Mouse (Mus musculus): ENCODE results near the gene Dip2b. TPM values are rescaled to one million over a fixed set of nuclear protein-coding genes. Genes with fewer than 3 reads are reported as not detected.
"Not testable (repeated sequence)": the region's sequence is repeated elsewhere in the genome, so short reads cannot be mapped to it uniquely, and the experiment has no call there.

Dip2b gene
- polyA plus RNA-seq, 1 experiment from 2014 or later: 5.6 TPM

DNA sequence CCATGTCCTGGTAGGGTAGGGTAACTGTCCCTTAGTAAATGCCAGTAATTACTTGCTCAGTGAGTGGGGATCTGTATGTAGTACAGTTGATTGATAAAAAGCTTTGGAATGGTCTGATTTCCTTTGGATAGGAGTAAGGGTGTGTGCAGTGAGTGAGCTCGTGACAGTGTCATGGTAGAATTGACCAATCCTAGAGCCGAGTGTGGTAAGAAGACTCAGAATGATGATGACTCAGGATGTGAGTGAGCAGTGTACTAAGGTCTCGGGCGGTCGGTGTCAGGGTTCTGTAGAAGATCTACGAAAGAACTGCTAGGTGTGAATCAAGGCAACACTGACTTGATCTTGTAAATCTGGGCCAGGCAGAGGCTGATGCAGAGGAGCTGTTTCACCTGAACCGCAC lies 207.5 kb downstream of the Dip2b start:
- no peak overlapping the region for H3K4me3 ChIP-seq (ENCODE audit: low read length)
- H3K4me1 ChIP-seq (ENCODE audit: control insufficient read depth, insufficient read depth, low read length): no peaks in the 10 kb centered on the region
- WGBS: 98% methylated on average over 7 of the region's 7 CpGs
- H3K27me3 ChIP-seq (replicated peaks; ENCODE audit: control insufficient read depth, insufficient read depth, low read length): no peaks in the 10 kb centered on the region
- no peaks in the 10 kb centered on the region for H3K9me3 ChIP-seq (ENCODE audit: control insufficient read depth, low read length)
- H3K4me2 ChIP-seq (ENCODE audit: low read depth, low read length): no peak overlapping the region
- H3K36me3 ChIP-seq (ENCODE audit: control insufficient read depth, insufficient read depth, low read length): peaks cover 11% of the 10 kb centered on the region; the same call in 1 of the 2 replicates
- no peak overlapping the region for H3K27ac ChIP-seq (ENCODE audit: low read length)
- no peak overlapping the region for H3K9ac ChIP-seq (ENCODE audit: low read depth, low read length)
- no peak for ATAC-seq

GRCm38 (mm10) chr15:100247296-100247695 lies 208.8 kb downstream of the Dip2b start:
- Histone ChIP-seq H3K4me3 (ENCODE audit: low read length) (no peak overlapping the region), H3K27me3 (replicated peaks; ENCODE audit: control insufficient read depth, insufficient read depth, low read length) (no peaks in the 10 kb centered on the region), H3K9me3 (ENCODE audit: control insufficient read depth, low read length) (no peaks in the 10 kb centered on the region), H3K27ac (ENCODE audit: low read length) (no peak overlapping the region), H3K36me3 (ENCODE audit: control insufficient read depth, insufficient read depth, low read length) (peaks cover 17% of the 10 kb centered on the region), H3K4me2 (ENCODE audit: low read depth, low read length) (no peak overlapping the region), H3K9ac (ENCODE audit: low read depth, low read length) (no peak overlapping the region), H3K4me1 (ENCODE audit: control insufficient read depth, insufficient read depth, low read length) (no peaks in the 10 kb centered on the region)
- ATAC-seq: no peak
- 93% methylated on average over 9 of the region's 9 CpGs for WGBS

DNA sequence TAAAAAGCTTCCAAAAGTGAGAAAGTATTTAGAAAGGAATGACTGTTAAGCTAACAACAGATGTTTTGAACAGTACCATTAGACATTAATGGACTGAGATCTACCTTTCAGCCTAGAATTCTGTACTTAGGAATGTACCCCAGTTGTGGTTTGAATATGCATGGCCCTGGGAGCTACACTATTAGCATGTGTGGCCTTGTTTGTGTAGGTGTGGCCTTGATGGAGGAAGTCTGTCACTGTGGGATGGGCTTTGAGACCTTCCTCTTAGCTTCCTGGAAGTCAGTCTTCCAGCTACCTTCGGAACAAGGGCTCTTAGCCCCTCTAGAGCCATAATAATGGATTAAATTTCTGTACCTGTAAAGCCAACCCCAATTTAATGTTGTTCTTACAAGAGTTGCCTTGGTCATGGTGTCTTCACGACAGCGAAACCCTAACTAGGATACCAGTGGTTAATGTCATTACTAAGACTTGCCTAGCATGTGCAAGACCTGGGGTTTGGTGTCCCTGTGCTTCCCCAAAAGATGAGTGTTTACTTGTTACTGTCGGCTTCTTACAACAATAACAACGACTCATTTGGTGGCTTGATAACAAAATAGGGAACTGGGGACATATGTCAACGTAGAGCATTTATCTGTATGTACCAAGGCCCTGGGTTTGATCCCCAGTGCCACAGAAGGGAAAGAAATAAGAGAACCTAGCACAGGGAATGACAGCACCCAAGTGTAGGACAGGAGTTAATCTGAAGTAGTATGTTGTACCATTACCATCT lies 210.4 kb downstream of the Dip2b start:
- Histone ChIP-seq H3K27ac (ENCODE audit: low read length) (no peak overlapping the region), H3K4me2 (ENCODE audit: low read depth, low read length) (no peak overlapping the region), H3K9ac (ENCODE audit: low read depth, low read length) (no peak overlapping the region), H3K4me1 (ENCODE audit: control insufficient read depth, insufficient read depth, low read length) (no peaks in the 10 kb centered on the region), H3K36me3 (ENCODE audit: control insufficient read depth, insufficient read depth, low read length) (peaks cover 25% of the 10 kb centered on the region), H3K4me3 (ENCODE audit: low read length) (no peak overlapping the region), H3K9me3 (ENCODE audit: control insufficient read depth, low read length) (no peaks in the 10 kb centered on the region), H3K27me3 (replicated peaks; ENCODE audit: control insufficient read depth, insufficient read depth, low read length) (no peaks in the 10 kb centered on the region)
- 93% methylated on average over 6 of the region's 6 CpGs for WGBS
- ATAC-seq: no peak

DNA sequence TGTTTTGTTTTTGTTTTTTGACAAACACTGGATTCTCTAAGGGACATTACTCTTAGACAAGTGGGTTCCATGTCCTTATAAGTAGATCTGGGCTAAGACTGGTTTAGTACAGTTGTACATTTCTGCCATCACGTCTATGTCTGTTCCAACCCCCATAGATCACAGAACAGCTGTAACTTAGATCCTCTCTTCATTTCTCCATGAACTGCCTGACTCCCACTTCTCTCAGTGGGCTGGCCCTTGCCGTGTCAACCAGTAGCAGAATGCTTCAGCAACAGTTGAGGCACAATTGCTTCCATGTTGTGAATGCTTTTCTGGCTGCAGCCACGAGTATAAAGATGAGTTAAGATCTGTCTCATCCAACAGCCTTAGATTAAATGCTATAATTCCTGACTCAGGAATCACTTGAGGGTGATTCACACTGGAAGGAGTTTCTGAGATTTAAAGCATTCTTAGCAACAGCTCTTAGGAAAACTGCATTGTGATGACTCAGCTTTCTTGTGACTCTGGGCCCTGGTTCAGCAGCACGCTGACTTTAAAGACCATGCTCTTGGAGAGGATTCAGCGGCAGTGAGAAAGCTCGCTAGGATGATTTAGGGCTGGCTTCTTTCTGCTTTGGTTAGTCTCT lies 212.8 kb downstream of the Dip2b start:
- H3K27me3 ChIP-seq (replicated peaks; ENCODE audit: control insufficient read depth, insufficient read depth, low read length): no peaks in the 10 kb centered on the region
- no peak overlapping the region for H3K9ac ChIP-seq (ENCODE audit: low read depth, low read length)
- H3K4me2 ChIP-seq (ENCODE audit: low read depth, low read length): no peak overlapping the region
- H3K36me3 ChIP-seq (ENCODE audit: control insufficient read depth, insufficient read depth, low read length): peaks cover 31% of the 10 kb centered on the region
- H3K9me3 ChIP-seq (ENCODE audit: control insufficient read depth, low read length): no peaks in the 10 kb centered on the region
- WGBS: 81% methylated on average over 6 of the region's 6 CpGs
- no peak for ATAC-seq
- no peak overlapping the region for H3K4me3 ChIP-seq (ENCODE audit: low read length)
- no peak overlapping the region for H3K27ac ChIP-seq (ENCODE audit: low read length)
- H3K4me1 ChIP-seq (ENCODE audit: control insufficient read depth, insufficient read depth, low read length): no peaks in the 10 kb centered on the region

DNA sequence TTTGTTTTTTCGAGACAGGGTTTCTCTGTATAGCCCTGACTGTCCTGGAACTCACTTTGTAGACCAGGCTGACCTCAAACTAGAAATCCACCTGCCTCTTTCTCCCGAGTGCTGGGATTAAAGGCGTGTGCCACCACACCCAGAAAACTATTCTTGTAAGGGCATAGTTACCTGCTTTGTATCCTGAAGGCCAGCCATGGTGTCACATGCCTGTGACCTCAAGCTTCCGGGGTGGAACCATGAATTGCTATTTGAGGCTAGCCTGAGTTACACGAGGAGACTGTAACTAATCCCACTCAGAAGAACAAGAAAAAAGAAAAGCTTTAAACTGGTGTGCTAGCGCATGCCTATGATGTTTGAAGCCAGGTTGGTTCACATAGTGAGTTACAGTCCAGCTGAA lies 217.9 kb downstream of the Dip2b start:
- no peak for ATAC-seq
- Histone ChIP-seq H3K4me2 (ENCODE audit: low read depth, low read length) (no peak overlapping the region), H3K27me3 (replicated peaks; ENCODE audit: control insufficient read depth, insufficient read depth, low read length) (no peaks in the 10 kb centered on the region), H3K36me3 (ENCODE audit: control insufficient read depth, insufficient read depth, low read length) (peaks cover 27% of the 10 kb centered on the region), H3K9me3 (ENCODE audit: control insufficient read depth, low read length) (no peaks in the 10 kb centered on the region), H3K27ac (ENCODE audit: low read length) (no peak overlapping the region), H3K4me1 (ENCODE audit: control insufficient read depth, insufficient read depth, low read length) (no peaks in the 10 kb centered on the region), H3K4me3 (ENCODE audit: low read length) (no peak overlapping the region), H3K9ac (ENCODE audit: low read depth, low read length) (no peak overlapping the region)
- 82% methylated on average over 6 of the region's 6 CpGs for WGBS

DNA sequence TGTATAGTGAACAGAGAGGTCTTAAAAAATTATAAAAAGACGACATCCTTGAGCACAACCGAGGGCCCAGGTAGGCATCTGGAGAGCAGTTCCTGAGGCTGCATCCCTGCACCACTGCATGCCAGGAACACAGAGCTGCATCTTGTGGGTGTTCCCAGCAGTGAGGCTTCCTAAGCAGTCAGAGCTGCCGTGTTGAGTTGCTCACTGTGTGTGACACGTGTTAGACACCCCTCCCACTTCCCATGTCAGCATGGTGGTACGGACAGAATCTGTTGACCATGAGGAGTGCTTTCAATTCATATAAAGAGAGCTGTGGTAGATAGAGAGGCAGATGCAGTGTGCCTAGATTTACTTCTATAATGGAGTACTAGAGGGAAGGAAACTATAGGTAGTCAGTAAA lies 218.8 kb downstream of the Dip2b start:
- H3K4me2 ChIP-seq (ENCODE audit: low read depth, low read length): no peak overlapping the region
- peaks cover 21% of the 10 kb centered on the region for H3K36me3 ChIP-seq (ENCODE audit: control insufficient read depth, insufficient read depth, low read length)
- no peak overlapping the region for H3K27ac ChIP-seq (ENCODE audit: low read length)
- no peak overlapping the region for H3K4me3 ChIP-seq (ENCODE audit: low read length)
- no peaks in the 10 kb centered on the region for H3K27me3 ChIP-seq (replicated peaks; ENCODE audit: control insufficient read depth, insufficient read depth, low read length)
- 92% methylated on average over 5 of the region's 5 CpGs for whole genome bisulfite sequencing
- no peaks in the 10 kb centered on the region for H3K4me1 ChIP-seq (ENCODE audit: control insufficient read depth, insufficient read depth, low read length)
- ATAC-seq: no peak
- H3K9me3 ChIP-seq (ENCODE audit: control insufficient read depth, low read length): no peaks in the 10 kb centered on the region
- H3K9ac ChIP-seq (ENCODE audit: low read depth, low read length): no peak overlapping the region

- Histone ChIP-seq H3K36me3 (ENCODE audit: control insufficient read depth, insufficient read depth, low read length) (peaks cover 13% of the 10 kb centered on the region), H3K27me3 (replicated peaks; ENCODE audit: control insufficient read depth, insufficient read depth, low read length) (no peaks in the 10 kb centered on the region), H3K4me3 (ENCODE audit: low read length) (no peak overlapping the region), H3K4me2 (ENCODE audit: low read depth, low read length) (no peak overlapping the region), H3K9ac (ENCODE audit: low read depth, low read length) (no peak overlapping the region), H3K9me3 (ENCODE audit: control insufficient read depth, low read length) (no peaks in the 10 kb centered on the region), H3K27ac (ENCODE audit: low read length) (no peak overlapping the region), H3K4me1 (ENCODE audit: control insufficient read depth, insufficient read depth, low read length) (no peaks in the 10 kb centered on the region)
- no peak for ATAC-seq
- WGBS: 90% methylated on average over 7 of the region's 7 CpGs
These were observed 220.4 kb downstream of the Dip2b start for GRCm38 (mm10) chr15:100258646-100259425.

GRCm38 (mm10) chr15:100260351-100260750 lies 221.9 kb downstream of the Dip2b start:
- H3K9me3 ChIP-seq (ENCODE audit: control insufficient read depth, low read length); H3K36me3 ChIP-seq (ENCODE audit: control insufficient read depth, insufficient read depth, low read length); H3K4me2 ChIP-seq (ENCODE audit: low read depth, low read length); H3K4me1 ChIP-seq (ENCODE audit: control insufficient read depth, insufficient read depth, low read length); H3K27ac ChIP-seq (ENCODE audit: low read length); H3K9ac ChIP-seq (ENCODE audit: low read depth, low read length); H3K4me3 ChIP-seq (ENCODE audit: low read length); ATAC-seq; H3K27me3 ChIP-seq (replicated peaks; ENCODE audit: control insufficient read depth, insufficient read depth, low read length): not testable (repeated sequence)
- WGBS: 92% methylated on average over 6 of the region's 7 CpGs

GRCm38 (mm10) chr15:100263246-100263905 lies 224.9 kb downstream of the Dip2b start:
- 0 out of 2 replicates have a peak, but pooled peaks have one; percentile 33 for ATAC-seq
- 29% methylated on average over 4 of the region's 4 CpGs for WGBS

More at GRCm38 (mm10) chr15:100263246-100263905, 224.9 kb downstream of the Dip2b start:
- Histone ChIP-seq H3K27ac (ENCODE audit: low read length) (no peak overlapping the region), H3K4me1 (ENCODE audit: control insufficient read depth, insufficient read depth, low read length) (no peaks in the 10 kb centered on the region), H3K27me3 (replicated peaks; ENCODE audit: control insufficient read depth, insufficient read depth, low read length) (no peaks in the 10 kb centered on the region), H3K4me2 (ENCODE audit: low read depth, low read length) (no peak overlapping the region), H3K4me3 (ENCODE audit: low read length) (no peak overlapping the region), H3K9me3 (ENCODE audit: control insufficient read depth, low read length) (no peaks in the 10 kb centered on the region), H3K36me3 (ENCODE audit: control insufficient read depth, insufficient read depth, low read length) (no peaks in the 10 kb centered on the region), H3K9ac (ENCODE audit: low read depth, low read length) (no peak overlapping the region)
